Mouse (Mus musculus) 416B (cell line): ENCODE measurements at regions not wholly inside any gene's neighbourhood (a gene's known extent, or its start where the extent isn't known, plus 50 kb on each side); places are given as distances from the start of the nearest gene placed in this dataset.
A peak's percentile ranks its signal among the peaks of the same experiment; 100 is the strongest.

Experiments used
- DNase-seq: peaks from one replicate; pipeline ENCODE4 v3.0.0; 2011; ENCODE audit warnings: low read depth

- DNase-seq: no peak
These were observed 146.6 kb upstream of the Adamts3 start for GRCm38 (mm10) chr5:90029751-90030150.

GRCm38 (mm10) chr5:90026835-90027753, 144.0 kb upstream of the Adamts3 start:
- DNase-seq: no peak

- DNase-seq: no peak
These were observed 138.3 kb upstream of the Adamts3 start for GRCm38 (mm10) chr5:90021447-90021846.

- no peak for DNase-seq
These were observed 117.6 kb upstream of the Adamts3 start for GRCm38 (mm10) chr5:90000758-90001157.

- DNase-seq: no peak
These were observed 108.4 kb upstream of the Adamts3 start for GRCm38 (mm10) chr5:89991568-89991967.

GRCm38 (mm10) chr5:89981627-89982026, 98.5 kb upstream of the Adamts3 start:
- DNase-seq: peak; percentile 10

GRCm38 (mm10) chr5:89980204-89980603, 97.1 kb upstream of the Adamts3 start:
- no peak for DNase-seq

GRCm38 (mm10) chr5:89952611-89953010, 69.5 kb upstream of the Adamts3 start:
- no peak for DNase-seq

- DNase-seq: no peak
These were observed 62.5 kb upstream of the Adamts3 start for GRCm38 (mm10) chr5:89945660-89945925.

GRCm38 (mm10) chr5:89944855-89945659, 61.9 kb upstream of the Adamts3 start:
- no peak for DNase-seq

- DNase-seq: no peak
These were observed 60.4 kb upstream of the Adamts3 start for GRCm38 (mm10) chr5:89943276-89944127.

- DNase-seq: no peak
These were observed 59.1 kb upstream of the Adamts3 start for GRCm38 (mm10) chr5:89942244-89942643.

- DNase-seq: no peak
These were observed 49.9 kb upstream of the Adamts3 start for GRCm38 (mm10) chr5:89932999-89933398.
